Mouse (Mus musculus) spleen, postnatal 36 days (tissue): ENCODE data around the gene Card9.
"Not testable (repeated sequence)": the region's sequence is repeated elsewhere in the genome, so short reads cannot be mapped to it uniquely, and the experiment has no call there.

Experiments used
- DNase-seq, 2 experiments: peaks; one replicate each; pipeline ENCODE4 v3.0.0; 2022; ENCODE audit warnings: low spot score in 2 of 2, mixed read lengths in 1 of 2

The Card9 gene

DNA sequence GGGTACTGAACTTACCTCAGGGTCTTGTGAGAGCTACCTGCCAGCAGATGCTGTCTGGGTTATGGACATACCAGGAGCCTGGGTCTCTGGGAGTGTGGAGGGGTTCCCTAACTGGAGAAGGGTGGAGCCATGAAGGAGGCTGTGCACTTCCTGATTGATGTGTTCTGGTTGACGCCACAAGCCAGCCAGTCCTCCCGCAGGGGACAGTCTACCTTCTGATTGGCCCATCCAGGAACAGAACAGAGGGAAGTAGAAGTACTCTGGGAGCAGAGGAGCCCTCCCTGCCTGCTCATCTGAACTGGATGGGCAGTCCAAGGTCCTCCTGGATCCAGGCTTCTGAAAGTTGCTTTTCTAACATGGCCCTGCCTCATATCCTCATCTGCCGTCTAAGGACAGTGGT is at the start of gene Card9:
Gene Card9, minus strand, starts transcription at position 147 of the 400 bp plus-strand sequence.
- peak; percentile 16 to 25 for DNase-seq

DNA sequence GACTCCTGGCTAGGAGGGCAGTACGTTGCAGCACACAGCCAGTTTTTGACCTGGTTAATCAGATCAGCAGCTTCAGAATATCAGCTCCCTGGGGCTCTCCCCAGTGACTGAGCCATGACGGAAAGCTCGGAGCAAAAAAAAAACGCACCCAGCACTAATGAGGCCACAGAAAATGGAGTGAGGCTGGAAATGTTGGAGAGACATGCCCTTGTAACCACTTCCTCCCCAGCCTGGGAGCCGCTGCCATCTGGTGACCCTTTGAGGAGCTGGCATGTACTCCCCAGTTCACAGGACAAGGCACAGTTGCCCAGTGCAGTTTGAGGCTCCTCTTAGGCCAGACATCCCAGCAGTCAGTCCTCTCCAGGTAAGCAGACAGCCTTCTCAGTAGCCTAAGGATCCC is 49.4 kb upstream of the Card9 start:
- DNase-seq = no peak

DNA sequence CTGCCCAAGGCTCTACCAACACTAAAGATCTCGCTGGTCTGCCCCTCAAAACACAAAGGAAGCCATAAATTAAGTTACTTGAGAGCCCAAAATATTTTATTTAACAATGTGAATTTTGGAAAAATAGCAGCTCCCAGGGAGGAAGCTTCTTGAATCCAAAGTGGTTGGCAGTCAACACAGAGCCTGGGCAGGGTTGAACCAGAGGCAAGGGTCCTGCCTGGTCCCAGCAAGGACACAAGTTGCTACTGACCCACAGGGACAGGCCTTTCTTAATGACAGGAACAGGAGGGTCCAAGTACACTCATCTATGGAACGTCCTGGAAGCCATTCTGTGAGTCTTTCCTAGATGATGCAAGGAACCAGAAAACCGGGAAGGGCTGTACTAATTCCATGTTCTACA is 48.6 kb upstream of the Card9 start:
- DNase-seq = no peak

DNA sequence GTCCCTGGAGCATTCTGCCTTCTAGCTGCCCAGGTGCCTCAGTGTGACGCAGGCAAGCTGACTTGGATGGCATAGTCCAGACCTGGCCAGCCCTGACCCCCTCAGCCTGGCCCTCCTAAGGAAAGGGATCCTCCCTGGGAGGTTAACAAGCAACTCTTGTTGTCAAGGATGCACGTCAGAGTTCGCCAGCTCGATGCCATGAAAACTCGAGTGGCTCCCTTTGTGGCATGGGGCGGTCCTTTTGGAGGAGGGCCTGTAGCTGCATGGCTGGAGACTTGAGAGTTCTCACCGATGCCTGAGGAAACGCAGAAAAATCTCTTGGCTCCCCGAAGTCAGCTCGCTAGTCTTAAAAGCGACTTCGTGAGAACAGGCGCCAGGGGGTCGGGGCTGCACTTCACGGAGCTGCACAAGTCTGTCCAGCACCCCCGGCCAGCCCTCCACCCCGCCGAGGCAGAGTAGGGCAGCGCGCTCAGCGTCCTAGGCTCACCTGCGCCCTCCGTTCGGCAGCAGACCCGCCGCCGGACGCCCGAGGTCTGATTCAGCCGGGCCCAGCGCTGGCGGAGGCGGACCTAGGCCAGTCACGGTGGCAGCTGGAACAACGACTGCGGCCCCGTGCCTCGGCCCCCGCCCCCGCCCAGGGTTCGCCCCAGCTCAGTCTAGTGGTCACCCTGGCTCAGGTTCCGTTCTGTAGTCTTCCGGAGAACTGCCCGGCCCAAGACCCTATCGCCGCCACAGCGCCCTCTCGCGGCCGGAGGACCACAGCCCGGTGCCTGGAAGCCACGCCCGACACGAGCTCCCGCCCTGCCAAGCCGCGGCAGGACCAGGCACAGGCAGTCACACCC is 48.0 kb upstream of the Card9 start, which contains the start of gene Inpp5e:
Gene Inpp5e, minus strand, starts transcription at position 689 of the 842 bp plus-strand sequence.
- DNase-seq = peak; percentile 93

DNA sequence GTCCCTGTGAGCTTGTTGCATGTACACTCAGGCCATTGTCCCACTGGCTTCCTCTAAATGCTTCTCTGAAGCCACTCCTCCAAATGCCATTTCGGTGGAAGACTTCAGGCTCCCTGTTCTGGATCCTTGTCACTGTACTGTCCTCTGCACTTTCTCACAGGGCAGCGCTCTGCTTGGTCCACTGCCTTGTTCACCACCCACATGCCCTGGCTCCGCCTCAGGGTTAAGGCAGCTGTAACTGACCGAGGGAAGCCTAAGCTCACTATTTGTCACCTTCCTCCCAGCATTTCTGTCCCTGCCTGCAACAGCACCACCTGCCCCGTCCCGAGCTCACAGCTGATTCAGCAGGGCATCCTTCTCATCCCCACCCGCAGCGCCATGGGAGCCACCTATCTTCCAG is 42.6 kb upstream of the Card9 start:
- DNase-seq = no peak

DNA sequence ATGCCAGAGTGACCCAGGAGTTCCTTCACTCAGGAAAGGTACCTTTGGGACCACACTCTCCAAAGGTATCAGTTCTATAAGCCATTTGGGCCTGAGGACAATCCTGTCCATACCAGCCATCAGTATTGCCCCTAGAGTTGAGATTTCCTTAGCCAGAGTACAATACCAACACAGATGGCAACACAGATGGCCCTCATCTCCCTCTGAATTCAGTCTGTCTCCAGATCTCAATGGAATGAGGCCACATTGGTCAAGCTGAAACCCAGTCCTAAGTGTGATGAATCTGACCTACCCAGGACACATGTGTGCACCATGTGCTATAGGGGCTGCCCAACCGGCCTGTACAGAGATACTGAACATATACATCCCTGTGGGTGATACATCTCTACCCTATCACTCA is 41.5 kb upstream of the Card9 start:
- DNase-seq = no peak

DNA sequence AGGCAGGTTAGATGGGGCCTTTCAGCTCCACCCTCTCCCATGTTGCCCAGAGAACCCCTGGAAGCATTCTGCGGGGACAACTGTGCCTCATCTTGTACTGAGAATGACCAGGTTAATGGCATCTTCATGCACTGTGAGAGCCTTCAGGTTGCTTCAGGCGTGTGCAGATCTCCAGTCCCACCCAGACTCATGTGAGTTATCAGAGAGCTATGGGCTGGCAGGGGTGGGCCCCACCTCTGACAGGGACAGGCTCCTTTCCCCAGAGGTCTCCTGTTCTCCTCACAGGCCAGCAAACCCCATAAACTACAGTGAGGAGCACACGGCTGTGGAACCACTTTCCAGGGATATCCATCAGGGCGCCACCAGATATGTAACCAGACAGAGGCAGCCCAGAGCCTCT is 40.3 kb upstream of the Card9 start:
- DNase-seq = no peak

DNA sequence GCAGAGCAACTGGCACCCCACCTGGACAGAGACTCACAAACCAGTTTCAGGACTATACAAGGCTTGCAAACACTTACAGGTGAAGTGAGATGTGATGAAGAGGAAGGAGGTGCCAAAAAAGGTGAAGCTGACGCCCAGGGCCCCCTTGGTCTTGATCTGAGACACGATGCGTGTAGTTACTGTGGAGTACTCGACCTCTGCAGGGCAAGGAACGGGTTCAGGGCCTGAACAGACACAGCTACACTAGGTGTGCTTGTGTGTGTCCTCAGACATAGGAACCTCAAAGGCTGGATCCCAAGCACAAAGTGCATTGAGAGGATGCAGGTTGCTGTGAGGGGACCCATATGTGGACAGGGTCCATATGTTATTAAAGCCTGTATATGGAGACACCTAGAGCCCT is 39.6 kb upstream of the Card9 start:
- DNase-seq = no peak

DNA sequence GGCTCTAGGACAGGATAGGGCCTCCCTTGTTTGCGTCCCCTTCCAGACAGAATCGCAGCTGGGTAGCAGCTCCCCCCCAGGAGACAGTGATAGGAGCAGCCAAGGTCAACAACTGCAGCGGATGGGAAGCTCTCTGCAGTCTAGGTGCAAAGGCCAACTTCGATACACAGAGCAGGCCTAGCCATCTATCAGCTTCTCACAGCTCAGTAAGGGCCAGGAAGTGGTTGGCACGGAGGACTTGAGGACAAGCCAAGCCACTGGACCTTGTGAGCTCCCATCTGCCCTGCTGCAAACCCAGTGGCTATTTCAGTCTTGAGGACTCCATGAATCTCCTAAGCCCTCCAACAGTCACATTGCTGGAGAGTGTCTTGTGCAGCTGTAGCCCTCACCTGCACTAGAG is 38.9 kb upstream of the Card9 start:
- DNase-seq = no peak

DNA sequence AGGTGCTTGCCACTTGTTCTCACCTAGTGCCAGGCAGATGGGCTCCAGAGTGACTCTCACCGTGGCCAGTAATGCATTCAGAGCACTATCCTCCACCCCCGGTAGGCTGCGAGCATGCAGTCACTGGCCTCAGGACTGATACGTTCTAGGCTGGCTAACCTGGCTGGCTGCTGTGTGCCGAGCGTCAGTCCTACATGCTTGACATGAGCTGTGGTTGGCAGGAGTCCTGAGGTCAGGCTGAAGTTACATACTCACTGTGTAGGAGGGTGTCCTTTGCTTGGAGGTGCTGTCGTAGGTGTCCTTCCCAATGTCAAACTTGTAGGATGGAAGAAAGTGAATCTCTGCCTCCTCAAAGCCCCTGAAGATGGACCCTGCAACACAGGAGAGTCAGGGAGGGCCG is 38.3 kb upstream of the Card9 start:
- no peak for DNase-seq

DNA sequence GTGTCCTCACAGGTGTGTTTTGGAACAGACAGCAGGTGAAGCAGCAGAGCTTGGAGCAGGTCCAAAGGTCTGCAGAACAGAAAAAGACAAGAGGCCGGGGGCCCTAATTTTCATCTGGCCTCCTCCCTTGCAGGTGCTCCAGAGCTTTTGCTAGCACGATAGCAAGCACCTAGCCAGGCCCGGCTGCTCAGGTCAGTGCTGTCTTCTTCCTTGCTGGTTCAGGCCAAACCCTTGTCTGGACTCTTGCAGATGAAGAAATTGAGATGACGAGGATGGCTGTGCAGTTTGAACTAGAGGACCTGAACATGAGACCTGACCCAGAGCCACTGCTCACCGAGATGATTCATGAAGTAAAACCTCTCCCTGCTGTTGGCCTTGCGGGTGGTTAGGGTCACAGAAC is 30.9 kb upstream of the Card9 start:
- no peak for DNase-seq

DNA sequence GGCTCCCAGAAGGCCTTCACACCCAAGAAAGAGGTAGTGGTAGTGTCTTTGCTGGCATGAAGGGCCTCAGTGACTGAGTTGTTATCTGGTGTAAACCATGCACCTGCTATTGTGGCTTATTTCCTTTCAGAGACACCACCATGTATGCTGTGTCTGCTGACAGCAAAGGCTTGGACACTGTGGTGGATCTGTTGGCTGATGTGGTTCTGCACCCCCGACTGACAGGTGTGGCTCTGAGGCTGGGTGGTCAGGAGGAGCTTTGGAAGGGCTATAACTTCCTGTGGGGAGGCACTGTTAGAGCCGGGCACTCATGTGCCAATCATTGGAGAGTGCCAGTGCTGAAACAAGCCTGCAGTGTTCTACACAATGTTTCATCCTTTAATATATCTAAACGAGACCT is 30.2 kb upstream of the Card9 start:
- DNase-seq = no peak

DNA sequence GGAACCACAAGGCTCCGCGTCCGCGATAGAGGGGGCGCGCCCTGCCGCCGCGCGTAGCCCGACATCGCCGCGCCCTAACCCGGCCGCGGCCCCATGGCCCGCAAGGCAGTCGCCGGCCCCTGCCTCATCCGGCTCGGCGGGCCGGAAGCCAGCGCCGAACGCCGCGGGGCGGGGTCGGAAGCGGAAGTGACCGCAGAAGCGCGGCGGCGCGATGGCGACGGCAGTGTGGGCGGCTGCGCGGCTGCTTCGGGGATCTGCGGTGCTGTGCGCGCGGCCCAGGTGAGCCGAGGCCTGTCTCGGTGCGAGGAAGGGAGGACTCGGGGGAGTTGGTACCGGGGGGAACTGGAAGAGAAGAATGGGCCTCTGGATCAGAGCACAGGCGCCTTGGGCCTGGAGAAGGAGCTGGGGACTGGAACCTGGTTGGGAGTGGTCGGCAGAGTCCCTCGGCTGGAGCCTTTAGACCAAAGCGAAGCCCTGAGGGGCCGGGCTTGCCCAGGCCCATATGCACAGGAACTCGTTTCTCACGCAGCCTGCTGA is 28.5 kb upstream of the Card9 start, which contains the start of the genes Entr1 and Pmpca:
Gene Entr1, minus strand, starts transcription at position 163 of the 537 bp plus-strand sequence.
Gene Pmpca, plus strand, starts transcription at position 186 of the 537 bp plus-strand sequence.
- DNase-seq = peak; percentile 81 to 83

DNA sequence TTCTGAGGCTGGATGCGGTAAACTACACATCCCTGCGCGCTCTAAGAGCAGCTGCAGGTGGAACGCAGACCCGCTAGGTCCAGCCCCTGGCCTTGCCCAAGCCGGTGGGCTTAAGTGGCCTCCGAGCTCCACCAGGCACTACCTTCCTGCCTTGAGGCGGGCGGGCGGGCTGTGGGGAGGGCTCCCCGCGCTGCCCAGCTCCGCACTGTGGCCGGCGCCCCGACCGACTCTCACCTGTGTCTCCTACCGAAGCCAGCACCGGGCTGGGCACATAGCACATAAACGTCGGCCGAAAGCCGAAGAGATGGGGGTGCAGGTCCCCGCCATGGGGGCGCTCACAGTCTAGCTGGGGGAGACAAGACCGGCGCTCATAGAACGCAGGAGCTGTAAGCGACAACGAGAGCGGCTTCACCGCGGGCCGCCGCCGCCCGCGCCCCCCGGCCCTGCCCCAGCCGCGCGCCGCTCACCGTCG is 28.0 kb upstream of the Card9 start:
- no peak for DNase-seq

DNA sequence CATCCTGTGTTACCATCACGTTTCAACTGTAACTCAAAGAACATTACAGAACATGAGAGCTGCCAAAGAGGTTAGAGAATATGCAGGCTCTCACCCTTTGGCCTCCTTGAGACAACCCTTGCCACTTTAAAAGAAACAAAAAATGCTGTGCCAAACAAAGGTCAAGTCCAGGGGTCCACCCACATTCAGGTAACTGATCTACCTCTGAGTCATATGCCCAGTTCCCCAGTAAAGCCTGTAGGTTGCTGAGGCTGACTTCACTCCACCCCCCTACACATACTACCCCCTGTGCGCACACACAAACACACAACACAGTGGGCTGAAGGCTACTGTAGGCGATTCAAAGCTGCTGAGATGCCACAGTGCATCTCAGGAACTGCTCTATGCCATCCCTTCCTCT is 27.0 kb upstream of the Card9 start:
- no peak for DNase-seq

DNA sequence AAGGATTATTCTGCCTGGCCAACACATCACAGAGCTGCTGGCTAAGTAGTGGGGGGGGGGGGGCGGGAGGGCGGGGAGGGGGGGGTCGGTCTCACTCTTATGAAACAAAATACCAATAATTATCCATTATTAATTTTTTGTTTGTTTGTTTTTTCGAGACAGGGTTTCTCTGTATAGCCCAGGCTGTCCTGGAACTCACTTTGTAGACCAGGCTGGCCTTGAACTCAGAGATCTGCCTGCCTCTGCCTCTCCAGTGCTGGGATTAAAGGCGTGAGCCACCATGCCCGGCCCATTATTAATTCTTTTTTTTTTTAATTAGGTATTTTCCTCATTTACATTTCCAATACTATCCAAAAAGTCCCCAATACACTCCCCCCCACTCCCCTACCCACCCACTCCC is 20.2 kb upstream of the Card9 start:
- not testable (repeated sequence) for DNase-seq

DNA sequence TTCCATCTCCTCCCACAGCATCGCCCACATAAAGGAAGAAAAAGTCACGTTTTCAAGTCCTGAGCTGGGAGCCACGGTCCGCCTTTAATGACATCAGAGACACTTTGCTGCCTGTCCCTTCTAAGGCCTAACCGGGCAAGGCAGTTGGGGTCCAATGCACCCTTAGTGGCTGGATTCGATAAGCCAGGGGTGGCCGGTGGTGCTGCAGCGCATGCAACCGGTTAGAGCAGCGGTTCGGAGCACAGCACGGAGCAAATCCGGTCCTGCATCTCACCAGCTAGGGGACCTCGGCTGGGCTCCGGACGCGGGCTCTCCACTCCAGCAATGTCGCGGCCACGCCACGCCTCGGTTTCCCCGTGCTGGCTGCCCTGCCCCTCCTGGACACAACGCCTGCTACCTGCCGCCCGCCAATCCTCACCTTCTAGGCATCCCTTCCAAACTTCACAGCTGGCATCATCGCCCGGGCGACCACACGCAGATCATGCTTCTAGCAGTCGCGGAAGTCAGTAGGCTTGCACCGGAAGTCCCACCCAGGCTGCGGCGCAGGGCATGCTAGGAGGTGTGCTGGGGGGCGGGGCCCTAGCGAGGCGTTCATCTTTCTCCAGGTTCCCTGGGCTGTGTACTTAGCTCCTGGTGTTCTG is 19.5 kb upstream of the Card9 start, which contains the start of gene Snapc4:
Gene Snapc4, minus strand, starts transcription at position 523 of the 641 bp plus-strand sequence.
- peak; percentile 83 to 85 for DNase-seq

DNA sequence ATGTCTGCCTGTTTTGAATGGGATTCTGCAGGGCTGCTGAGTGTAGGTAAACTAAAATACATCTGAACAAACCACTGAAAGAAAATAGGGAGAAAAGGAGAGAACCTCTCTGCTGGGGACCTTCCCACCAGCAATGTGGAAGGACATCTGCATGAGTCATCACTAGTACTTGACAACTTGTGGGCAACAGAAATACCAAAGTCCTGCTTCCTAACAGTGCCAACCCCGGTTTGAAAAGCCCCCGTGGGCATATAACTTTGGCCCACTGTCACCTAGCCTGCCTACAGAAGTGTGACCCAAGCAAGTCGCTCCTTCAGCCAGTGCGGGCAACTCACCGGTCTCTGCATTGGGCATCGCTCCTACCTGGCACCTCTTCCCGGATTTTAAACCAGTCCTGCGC is 11.7 kb upstream of the Card9 start:
- no peak for DNase-seq

DNA sequence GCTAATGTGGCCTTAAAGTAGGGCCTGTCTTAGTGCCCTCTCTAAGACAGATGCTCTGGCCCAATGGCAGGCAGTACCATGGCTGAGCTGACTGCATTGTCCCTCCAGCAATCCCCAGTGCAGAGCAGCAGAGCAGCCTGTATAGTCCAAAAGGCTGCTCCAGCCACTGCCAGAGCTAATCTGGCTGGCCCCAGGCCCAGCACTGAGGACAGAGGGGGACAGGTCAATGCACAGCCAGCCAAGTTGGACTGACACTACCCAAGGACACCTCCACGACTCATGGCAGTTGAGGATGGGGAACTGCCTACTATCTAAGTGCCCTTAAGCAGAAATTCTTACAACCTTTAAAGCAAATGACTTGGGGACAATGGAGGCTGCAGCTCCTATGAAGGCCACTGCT is 7.9 kb upstream of the Card9 start:
- DNase-seq = no peak

DNA sequence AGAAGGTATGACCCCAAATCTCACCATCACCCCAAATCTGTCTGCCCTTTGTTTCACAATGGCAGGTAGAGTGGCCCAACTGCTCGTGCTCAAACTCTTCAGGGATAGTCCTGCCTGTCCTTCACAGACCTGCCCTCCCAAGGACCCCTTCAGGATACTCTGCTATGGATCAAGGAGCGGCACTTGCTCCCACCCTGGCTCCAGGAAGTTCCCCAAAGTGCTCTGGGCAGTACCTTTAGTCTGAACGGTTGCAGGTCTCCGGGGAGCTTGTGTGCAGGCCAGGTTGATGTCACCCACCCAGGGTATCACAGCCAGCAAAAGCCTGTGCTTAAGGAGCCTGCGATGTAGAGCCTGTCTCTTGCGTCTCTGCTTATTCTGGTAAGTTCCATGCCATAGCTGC is 7.2 kb upstream of the Card9 start:
- no peak for DNase-seq

DNA sequence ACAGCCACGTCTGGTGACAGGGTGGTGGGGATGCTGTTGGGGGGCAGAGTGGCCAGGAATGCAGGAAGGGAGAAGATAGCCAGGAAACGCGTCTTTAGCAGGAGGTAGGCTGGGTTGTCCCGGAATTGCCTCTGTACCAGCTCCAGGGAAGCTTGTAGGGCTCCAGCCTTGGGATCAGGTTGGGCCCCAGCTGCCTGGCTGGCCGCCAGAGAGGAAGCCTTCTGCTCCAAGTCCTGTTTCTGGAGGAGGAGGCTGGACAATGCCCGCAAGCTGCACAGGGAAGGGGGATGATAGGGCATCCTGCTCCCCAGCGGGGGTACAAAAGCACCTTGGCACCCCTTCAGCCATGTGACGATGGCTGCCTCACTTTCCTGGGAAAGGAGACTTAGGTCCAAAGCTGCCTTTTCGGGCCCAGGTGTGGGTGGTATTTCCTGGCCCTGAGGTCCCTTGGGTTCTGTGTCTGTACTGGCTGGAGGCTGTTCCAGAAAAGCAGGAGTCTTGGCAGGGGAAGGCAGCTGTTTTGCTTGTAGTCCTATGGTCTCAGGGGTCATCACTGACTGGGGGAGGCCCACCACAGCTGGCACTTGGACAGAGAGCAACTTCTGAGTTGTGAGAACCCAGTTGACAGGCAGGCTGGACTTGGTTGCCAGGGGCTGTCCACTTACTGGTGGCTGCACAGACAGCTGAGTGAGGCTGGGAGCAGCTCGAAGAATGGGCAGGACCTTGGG is 4.2 kb upstream of the Card9 start:
- DNase-seq = no peak

DNA sequence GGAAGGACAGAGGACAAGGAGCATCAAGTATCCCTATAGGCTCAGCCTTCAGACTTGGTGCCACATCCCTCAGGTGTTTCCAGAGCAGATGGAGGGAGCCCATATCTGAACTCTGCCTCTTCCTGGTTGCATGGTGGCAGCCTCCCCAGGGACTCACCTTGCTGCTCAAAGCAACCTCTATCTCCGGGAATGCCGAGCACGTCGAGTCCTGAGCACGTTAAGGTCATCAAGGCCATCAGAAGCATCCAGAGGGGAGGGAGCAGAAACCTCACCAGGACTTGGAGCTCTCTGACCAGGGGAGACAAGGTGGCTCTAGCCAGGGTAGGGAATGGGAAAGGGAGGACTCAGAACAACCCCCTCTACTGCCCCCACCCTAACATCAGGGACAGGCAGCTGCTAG is 2.8 kb upstream of the Card9 start:
- DNase-seq = no peak
